Mouse (Mus musculus) kidney, postnatal 0 days (tissue): ENCODE data around the gene Ddc. TPM values are rescaled to one million over a fixed set of nuclear protein-coding genes. Genes with fewer than 3 reads are reported as not detected.

Experiments used
- ATAC-seq: fragments of 200-750 bp; cut with Nextera tagmentation; replicated peaks from 2 replicates; pipeline ENCODE4 v1.8.0; 2017; ENCODE audit warnings: low read depth, moderate number of reproducible peaks, moderate TSS enrichment, moderate library complexity; ENCODE audit not compliant: low FRiP score
- DNase-seq: peaks from one replicate; pipeline ENCODE4 v3.0.0-alpha.2; 2016; ENCODE audit warnings: low spot score
- H3K27ac ChIP-seq: fragments of 300-500 bp; sonication (generic); 2 replicates; pipeline ENCODE4 v1.5.1; 2014; ENCODE audit warnings: mild to moderate bottlenecking
- H3K27me3 ChIP-seq: fragments of 300-500 bp; sonication (generic); 2 replicates; pipeline ENCODE4 v1.6.1; 2014; ENCODE audit warnings: low read length, mixed read lengths; ENCODE audit not compliant: insufficient read depth
- H3K36me3 ChIP-seq: fragments of 300-500 bp; sonication (generic); 2 replicates; pipeline ENCODE4 v1.6.1; 2014; ENCODE audit warnings: low read length, mixed read lengths; ENCODE audit not compliant: insufficient read depth
- H3K4me1 ChIP-seq: fragments of 300-500 bp; sonication (generic); replicated peaks from 2 replicates; pipeline ENCODE4 v1.6.1; 2014; ENCODE audit warnings: antibody characterized with exemption, low read length, mixed read lengths; ENCODE audit not compliant: insufficient read depth
- H3K4me2 ChIP-seq: fragments of 300-500 bp; sonication (generic); 2 replicates; pipeline ENCODE4 v1.6.1; 2014; ENCODE audit warnings: mild to moderate bottlenecking, low read length, moderate library complexity, mixed read lengths
- H3K4me3 ChIP-seq: fragments of 300-500 bp; sonication (generic); replicated peaks from 2 replicates; pipeline ENCODE4 v1.5.1; 2014; ENCODE audit warnings: low read depth, low read length
- H3K9ac ChIP-seq: fragments of 300-500 bp; sonication (generic); 2 replicates; pipeline ENCODE4 v1.6.1; 2014; ENCODE audit warnings: low read depth, low read length
- H3K9me3 ChIP-seq: fragments of 300-500 bp; sonication (generic); replicated peaks from 2 replicates; pipeline ENCODE4 v1.6.1; 2016; ENCODE audit warnings: low read length, inconsistent platforms, mixed read lengths
- CTCF ChIP-seq: IDR thresholded peaks from 2 replicates; pipeline ENCODE4 v1.5.1; 2016; ENCODE audit warnings: antibody characterized with exemption, low read depth, mild to moderate bottlenecking, moderate library complexity
- WGBS: fragments of 180-500 bp; shearing (Covaris S2); extraction: QIAGEN DNeasy Blood & Tissue Kit; methylation state at CpG from one replicate; pipeline ENCODE4 v1.1.7; 2014; 5-methylcytosine and 5-hydroxymethylcytosine counted together
- polyA plus RNA-seq: library from polyadenylated mRNA; unstranded; fragments of >200 nt; fragmentation: Nextera tagmentation; extraction: Ambion mirVana; gene quantifications from 2 replicates; pipeline ENCODE4 v1.2.1, GENCODE M21; 2015

Ddc gene
- polyA plus RNA-seq, 1 experiment from 2014 or later: 17.4 TPM

GRCm38 (mm10) chr11:11850476-11851267 lies 47.3 kb downstream of the Ddc start:
- TF ChIP-seq CTCF: no peak
- ATAC-seq (no peak), DNase-seq (no peak)
- Histone ChIP-seq H3K27ac (no peak overlapping the region), H3K9ac (no peak overlapping the region), H3K9me3 (no peaks in the 10 kb centered on the region), H3K4me3 (no peak overlapping the region), H3K36me3 (no peaks in the 10 kb centered on the region), H3K4me1 (0 out of 2 replicates have a peak, but pooled peaks cover 1% of the 10 kb centered on the region), H3K27me3 (no peaks in the 10 kb centered on the region), H3K4me2 (no peak overlapping the region)
- 64% methylated on average over 6 of the region's 6 CpGs for WGBS

GRCm38 (mm10) chr11:11849513-11850311 lies 48.2 kb downstream of the Ddc start:
- no peak overlapping the region for H3K4me2 ChIP-seq
- 66% methylated on average over 13 of the region's 13 CpGs for WGBS
- no peak overlapping the region for H3K4me3 ChIP-seq
- H3K27ac ChIP-seq: no peak overlapping the region
- no peaks in the 10 kb centered on the region for H3K27me3 ChIP-seq
- H3K36me3 ChIP-seq: no peaks in the 10 kb centered on the region
- no peaks in the 10 kb centered on the region for H3K9me3 ChIP-seq
- H3K9ac ChIP-seq: no peak overlapping the region
- no peak for TF ChIP-seq CTCF
- ATAC-seq (no peak), DNase-seq (no peak)
- H3K4me1 ChIP-seq: no peaks in the 10 kb centered on the region

GRCm38 (mm10) chr11:11848467-11848866 lies 49.5 kb downstream of the Ddc start:
- ATAC-seq (no peak), DNase-seq (no peak)
- H3K27me3 ChIP-seq: no peaks in the 10 kb centered on the region
- no peak for TF ChIP-seq CTCF
- WGBS: 93% methylated on average over 4 of the region's 4 CpGs
- H3K4me1 ChIP-seq: no peaks in the 10 kb centered on the region; the same call in 1 of the 2 replicates
- H3K36me3 ChIP-seq: no peaks in the 10 kb centered on the region
- H3K4me3 ChIP-seq: no peak overlapping the region
- no peak overlapping the region for H3K27ac ChIP-seq
- no peaks in the 10 kb centered on the region for H3K9me3 ChIP-seq
- no peak overlapping the region for H3K9ac ChIP-seq
- H3K4me2 ChIP-seq: no peak overlapping the region

DNA sequence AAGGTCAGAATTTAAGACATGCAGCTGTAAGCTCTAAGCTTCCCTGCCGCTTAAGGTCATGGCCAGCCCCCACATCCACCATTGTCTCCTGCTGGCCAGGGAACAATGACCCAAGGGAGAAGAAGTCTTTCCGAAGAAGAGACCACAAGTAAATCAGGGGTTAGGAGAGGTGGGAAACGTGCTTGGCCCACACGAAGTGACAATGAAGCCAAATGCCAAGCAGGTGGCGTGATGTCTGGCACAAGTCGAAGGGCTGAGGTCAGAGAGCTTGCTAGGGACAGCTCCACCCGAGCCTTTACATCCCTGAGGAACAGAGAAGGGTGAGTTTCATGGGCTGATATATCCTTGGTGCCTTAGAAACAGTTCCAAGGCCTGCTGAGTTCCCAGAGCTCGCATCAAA lies 52.9 kb downstream of the Ddc start:
- Histone ChIP-seq H3K27ac (peak overlapping the region; percentile 43), H3K27me3 (no peaks in the 10 kb centered on the region), H3K4me2 (no peak overlapping the region), H3K9ac (no peak overlapping the region), H3K4me3 (no peak overlapping the region), H3K4me1 (no peaks in the 10 kb centered on the region; the same call in 1 of the 2 replicates), H3K9me3 (no peaks in the 10 kb centered on the region), H3K36me3 (no peaks in the 10 kb centered on the region)
- no peak for DNase-seq
- 56% methylated on average over 8 of the region's 8 CpGs for WGBS
- ATAC-seq: no peak
- TF ChIP-seq CTCF: no peak

DNA sequence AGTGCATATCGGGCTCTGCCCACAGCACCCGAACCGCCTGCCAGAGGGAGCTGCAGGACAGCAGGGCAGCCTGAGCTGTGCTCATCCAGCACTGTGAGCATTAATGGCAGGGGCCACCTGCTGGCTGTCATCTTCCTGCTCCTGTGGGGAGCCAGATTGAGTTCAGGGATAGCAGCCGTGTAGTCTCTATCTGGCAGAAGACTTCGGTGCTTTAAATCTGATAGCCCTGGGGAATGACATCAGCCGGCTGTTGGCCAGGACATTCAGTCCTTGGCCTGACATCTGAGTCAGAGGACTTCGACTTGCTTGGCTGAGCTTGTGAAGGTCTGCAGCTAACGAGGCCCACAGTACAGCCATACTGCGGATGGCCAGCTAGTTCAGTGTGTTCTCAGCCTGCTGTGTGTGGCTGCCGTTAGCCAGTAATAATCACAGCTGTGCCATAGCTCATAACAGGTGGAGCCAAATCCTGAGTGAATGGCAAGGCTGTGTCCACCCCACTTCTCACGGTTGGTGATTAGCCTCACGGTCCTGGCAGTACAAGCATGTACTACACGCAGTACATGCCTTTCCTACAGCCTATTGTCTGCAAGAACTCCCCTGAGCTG lies 53.5 kb downstream of the Ddc start:
- H3K4me3 ChIP-seq: no peak overlapping the region
- WGBS: 21% methylated on average over 13 of the region's 13 CpGs
- H3K9me3 ChIP-seq: no peaks in the 10 kb centered on the region
- peak overlapping the region; percentile 43 for H3K27ac ChIP-seq
- H3K9ac ChIP-seq: no peak overlapping the region
- H3K4me2 ChIP-seq: no peak overlapping the region
- TF ChIP-seq CTCF: peak; percentile 79
- ATAC-seq (peak; percentile 96), DNase-seq (peak; percentile 94)
- H3K4me1 ChIP-seq: no peaks in the 10 kb centered on the region; the same call in 1 of the 2 replicates
- no peaks in the 10 kb centered on the region for H3K36me3 ChIP-seq
- no peaks in the 10 kb centered on the region for H3K27me3 ChIP-seq

GRCm38 (mm10) chr11:11841590-11841989 lies 56.4 kb downstream of the Ddc start:
- Histone ChIP-seq H3K36me3 (no peaks in the 10 kb centered on the region), H3K9me3 (no peaks in the 10 kb centered on the region), H3K27ac (no peak overlapping the region), H3K9ac (no peak overlapping the region), H3K27me3 (no peaks in the 10 kb centered on the region), H3K4me3 (no peak overlapping the region), H3K4me1 (no peaks in the 10 kb centered on the region; the same call in none of the 2 replicates), H3K4me2 (no peak overlapping the region)
- no peak for TF ChIP-seq CTCF
- 59% methylated on average over 4 of the region's 4 CpGs for WGBS
- ATAC-seq (no peak), DNase-seq (no peak)
